Mouse (Mus musculus) kidney, adult 8-10 months (tissue): ENCODE measurements at regions not wholly inside any gene's neighbourhood (a gene's known extent, or its start where the extent isn't known, plus 50 kb on each side); places are given as distances from the start of the nearest gene placed in this dataset.
A peak's percentile ranks its signal among the peaks of the same experiment; 100 is the strongest.

Experiments used
- DNase-seq, 2 experiments: peaks; one replicate each; pipeline ENCODE4 v3.0.0; 2022

DNA sequence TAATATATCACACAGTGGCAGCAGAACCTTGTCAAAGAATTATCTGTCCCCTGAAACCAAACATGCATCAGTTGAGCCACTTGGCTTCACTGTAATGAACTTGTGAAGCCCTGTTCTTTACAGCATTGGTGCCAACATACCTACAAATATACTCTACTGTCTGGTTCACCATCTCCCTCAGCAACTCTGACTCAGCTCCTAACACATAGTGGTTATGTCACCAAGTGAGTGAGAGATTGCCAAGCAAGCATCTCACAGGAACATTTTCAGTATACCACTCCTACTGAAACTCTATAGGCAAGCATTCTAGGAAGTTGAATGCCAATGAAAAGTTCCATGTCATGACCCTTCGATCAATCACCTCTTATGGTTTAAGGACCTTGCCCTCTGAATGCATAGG, 321.2 kb upstream of the Pabpc6 start:
- no peak for DNase-seq

GRCm38 (mm10) chr17:9981273-9981672, 311.8 kb upstream of the Pabpc6 start:
- no peak for DNase-seq

DNA sequence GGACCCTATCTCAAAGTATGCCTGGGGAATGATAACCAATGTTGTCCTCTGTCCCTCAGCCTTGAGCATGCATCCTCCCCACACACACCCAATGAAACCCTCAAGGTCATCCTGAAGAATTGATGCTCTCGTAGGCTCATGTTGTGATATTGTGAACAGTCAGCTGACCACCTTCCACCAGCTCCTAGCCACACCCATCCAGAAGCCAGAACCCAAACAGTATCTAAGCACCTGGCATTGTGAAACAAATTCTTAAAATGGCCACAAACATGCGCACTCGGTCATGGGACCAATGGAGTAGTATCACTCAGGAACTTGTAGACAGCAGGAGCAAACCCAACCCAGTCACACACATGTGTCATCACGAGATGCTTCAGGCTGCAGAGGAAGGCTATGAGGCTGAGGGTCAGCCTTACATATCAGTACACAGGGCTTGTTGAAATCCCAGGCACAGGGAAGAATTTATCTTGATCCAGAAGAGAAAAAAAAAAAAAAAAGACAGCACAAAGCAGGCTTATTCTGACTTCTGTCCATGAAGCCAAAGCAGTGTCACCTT, 307.4 kb upstream of the Pabpc6 start:
- DNase-seq = no peak

DNA sequence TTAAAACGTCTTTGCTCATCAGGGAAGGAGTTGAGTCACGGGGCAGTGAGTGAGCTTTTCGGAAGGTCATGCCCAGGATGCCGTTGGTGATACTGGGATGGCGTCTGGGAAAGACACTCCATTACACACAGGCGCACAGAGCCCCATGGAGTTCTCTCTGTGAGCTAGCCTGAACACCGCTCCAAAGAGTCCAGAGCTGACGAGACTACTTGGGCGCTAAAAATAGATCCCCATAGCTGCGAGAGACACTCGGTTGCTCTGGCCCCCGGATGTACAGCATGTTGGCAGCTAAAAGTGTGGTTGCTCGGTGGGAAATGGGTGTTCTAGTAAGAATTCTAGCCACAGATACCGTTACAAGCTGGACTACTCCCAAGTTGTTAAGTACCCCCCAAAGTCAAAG, 306.5 kb upstream of the Pabpc6 start:
- DNase-seq = no peak

- DNase-seq = no peak
Observed at GRCm38 (mm10) chr17:9975153-9975552, 305.6 kb upstream of the Pabpc6 start.

DNA sequence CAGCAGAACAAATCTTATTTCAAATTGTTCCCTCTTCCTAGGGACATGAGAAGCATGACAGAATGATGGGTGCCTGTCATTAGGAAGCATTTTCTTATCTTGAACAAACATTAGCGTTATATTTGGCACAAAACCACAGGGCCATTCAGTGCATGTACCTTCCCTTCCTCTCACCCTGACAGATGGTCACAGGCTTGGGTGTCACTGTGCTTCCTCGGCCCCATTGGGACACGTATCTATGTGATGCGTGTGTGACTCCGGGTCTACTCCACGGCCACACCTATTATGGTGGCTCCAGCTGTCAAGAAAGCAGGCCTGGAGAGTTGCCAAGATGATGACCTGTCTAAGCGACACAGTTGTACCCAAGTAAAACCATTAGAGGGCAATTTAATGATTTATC, 298.5 kb upstream of the Pabpc6 start:
- DNase-seq = no peak

DNA sequence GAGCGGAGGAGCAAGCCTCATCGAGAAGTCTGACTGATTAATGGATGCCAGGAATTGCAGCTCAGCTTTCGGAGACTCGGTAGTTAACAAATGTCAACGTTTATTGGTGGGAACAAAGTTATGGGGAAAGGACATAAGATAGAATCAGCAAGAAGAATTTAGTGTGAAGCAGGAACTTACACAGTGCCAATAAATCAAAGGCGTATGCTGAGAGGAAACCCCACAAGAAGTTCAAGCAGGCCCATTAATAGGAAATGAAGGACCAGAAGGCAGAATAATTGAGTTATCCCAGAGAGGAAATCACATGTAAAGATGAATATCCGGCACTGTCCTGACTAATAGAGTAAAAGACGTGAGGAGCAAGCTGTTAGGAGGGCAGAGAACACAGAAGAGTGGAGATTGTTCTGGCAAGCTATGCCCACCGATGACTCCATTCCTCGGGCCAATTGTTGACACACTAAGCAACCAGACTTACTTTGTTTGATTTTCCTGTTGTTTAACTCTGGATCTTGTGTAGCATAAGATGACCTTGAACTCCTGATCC, 293.4 kb upstream of the Pabpc6 start:
- no peak for DNase-seq

DNA sequence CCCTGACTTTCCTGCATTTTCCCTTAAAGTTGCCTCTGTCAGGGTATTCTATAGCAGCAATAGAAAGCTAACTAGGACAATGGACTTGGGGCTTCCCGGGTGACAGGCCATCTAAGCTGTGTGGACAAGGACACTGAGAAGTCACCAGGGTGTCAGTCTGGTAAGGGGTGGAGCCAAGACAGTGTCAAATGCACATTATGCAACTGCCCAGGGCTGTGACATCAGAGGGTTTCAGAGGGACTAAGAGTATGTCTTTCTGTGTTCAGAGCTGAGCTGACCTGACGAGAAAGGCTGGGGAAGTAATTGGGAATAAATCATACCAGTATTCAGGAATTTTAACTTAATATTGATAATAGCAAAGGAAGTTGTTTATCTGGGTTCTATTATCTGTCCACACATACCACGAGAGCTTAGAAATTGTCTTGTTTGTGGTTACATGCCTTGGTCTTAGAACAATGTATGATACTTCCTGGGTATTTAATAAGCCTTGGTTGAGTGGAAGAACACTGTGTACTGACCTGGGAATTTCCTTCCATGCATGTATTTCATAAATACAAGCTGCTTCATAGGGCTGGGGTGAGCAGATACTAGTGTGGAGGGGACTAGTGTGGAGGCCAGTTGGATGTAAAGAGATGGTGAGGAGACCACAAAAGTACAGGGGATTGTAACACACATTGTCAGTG, 279.6 kb upstream of the Pabpc6 start:
- no peak for DNase-seq

GRCm38 (mm10) chr17:9947609-9948008, 278.1 kb upstream of the Pabpc6 start:
- DNase-seq = no peak

DNA sequence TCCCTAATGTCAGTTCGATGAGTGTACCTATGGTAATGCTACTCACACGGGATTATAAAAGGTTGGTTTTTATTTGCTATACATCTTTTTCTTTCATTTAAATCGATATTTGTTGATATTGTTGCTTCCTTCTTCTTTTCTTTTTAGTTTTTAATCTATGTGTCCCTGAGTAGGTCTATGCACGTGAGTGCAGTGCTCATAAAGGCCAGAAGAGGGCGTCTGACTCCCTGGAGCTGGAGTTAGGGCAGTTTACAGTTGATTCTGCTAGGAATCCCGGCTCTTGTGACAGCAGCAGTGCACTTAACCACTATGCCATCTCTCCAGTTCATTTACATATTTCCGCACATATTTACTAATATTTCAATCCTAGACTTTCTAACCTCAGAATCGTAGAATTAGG, 275.0 kb upstream of the Pabpc6 start:
- DNase-seq = no peak

- DNase-seq = no peak
Observed at GRCm38 (mm10) chr17:9942171-9942570, 272.7 kb upstream of the Pabpc6 start.

DNA sequence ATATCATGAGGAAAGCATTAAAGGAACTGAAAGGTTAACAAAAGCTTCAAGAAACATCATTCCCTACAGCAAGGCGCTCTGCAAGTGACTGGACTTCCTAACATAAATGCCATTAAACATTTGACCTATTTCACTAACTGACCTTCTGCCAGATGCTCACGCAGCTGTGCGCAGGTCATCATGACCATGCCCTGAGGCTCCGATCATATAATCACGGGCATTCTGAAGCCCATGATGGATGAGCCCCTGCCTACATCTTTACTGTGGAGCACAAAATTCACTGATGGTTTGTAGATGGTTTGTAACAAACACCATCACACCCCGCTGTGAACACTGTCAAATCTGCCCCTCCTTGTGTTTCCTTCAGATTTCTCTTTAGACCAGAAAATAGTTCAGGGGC, 270.1 kb upstream of the Pabpc6 start:
- DNase-seq = no peak

- DNase-seq = no peak
Observed at GRCm38 (mm10) chr17:9938426-9938825, 268.9 kb upstream of the Pabpc6 start.

GRCm38 (mm10) chr17:9937211-9937610, 267.7 kb upstream of the Pabpc6 start:
- DNase-seq = no peak

DNA sequence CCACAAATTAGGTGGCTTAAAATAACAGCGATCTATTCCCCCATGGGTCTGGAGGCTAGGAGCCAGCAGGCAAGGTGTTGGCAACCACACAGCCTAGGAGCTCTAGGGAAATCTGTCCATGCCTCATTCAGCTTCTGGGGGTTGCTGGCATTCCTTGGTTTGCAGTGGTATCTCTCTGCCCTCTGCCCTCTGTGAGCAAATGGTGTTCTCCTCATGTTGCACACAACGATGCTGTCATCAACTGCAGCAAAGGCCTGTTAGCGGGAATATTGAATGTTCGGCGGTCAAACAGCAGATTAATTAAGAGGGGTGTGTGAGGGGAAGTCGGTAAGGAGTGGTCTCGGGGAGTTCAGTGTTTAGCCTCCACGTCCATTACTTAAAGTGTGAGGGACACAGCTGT, 262.7 kb upstream of the Pabpc6 start:
- DNase-seq = no peak

- DNase-seq = no peak
Observed at GRCm38 (mm10) chr17:9931526-9931925, 262.0 kb upstream of the Pabpc6 start.

DNA sequence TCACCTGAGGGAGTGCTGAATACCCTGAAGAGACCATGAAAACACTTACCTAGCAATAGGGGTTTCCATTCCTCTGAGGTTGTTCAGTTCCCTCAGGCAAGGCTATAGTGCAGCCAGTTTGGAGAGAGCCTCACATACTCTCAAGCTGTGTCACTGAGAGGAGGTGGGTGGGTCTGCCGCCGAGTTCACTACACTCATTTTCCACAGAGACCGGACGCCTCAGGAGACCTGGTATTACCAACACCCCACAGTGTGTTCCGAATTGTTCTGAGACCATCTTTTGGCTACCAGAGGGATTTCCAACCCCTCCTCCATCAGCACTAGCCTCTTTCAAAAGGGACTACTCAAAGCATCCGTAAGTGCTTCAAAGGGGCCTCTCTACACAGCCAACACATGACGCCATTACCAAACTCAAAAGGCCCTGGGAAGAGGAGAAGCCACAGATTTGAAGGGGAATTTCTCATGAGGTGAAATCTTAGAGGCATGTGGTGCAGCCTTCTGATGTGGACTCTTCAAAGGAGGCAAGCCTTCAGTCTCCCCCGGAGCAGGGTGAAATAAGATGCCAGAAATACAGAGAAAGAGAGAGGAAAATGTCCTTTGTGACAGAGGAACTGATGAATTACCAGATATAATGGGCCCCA, 260.1 kb upstream of the Pabpc6 start:
- DNase-seq = no peak

GRCm38 (mm10) chr17:9927724-9928123, 258.2 kb upstream of the Pabpc6 start:
- no peak for DNase-seq

- DNase-seq = no peak
Observed at GRCm38 (mm10) chr17:9926308-9926707, 256.8 kb upstream of the Pabpc6 start.

GRCm38 (mm10) chr17:9921326-9921725, 251.8 kb upstream of the Pabpc6 start:
- peak in 1 of 2 experiments; percentile 13 for DNase-seq

DNA sequence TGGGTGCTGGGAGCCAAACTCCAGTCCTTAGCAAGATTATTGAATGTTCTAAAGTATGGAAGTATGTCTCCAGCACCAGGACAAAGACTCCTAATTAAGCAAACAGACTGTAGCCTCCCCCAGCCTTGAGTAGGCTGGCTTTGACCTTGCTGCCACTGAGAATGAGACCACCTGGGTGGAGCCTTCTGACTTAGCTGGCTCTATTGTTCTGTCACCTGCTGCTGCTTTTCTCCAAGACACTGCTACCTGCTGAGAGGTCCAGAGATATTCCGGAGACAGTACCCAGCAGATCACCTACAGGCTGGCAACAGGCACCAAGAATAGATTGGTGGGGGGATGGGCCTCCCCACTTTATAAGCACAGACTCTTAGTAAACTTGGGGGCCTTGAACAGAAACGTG, 247.5 kb upstream of the Pabpc6 start:
- DNase-seq = no peak

DNA sequence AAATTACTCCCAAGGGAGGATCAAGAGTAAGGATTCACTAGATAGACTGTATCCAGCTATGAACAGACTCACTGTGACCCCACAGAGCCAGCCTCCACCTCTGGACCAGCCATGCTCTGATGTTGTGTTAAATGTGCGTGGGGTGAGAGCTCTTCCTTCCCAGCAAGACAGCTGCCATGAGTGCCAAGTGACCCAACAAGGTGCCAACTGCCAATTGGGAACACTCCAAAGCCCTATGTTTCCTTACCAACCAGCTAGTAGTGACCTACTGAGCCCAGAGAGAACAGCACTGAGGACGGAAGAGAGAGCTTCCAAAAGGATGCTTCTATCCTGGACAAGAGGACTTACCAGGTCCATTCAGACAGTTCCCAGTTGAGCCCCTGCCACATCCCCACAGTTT, 241.3 kb upstream of the Pabpc6 start:
- DNase-seq = no peak

GRCm38 (mm10) chr17:9907077-9907476, 237.6 kb upstream of the Pabpc6 start:
- no peak for DNase-seq
